Mouse (Mus musculus) ES-Bruce4 (cell line): ENCODE data around the gene 0610040J01Rik.

Experiments
- CTCF ChIP-seq: IDR thresholded peaks from one replicate; pipeline ENCODE4 v1.8.1; 2011; ENCODE audit warnings: low read depth, low read length
- POLR2A ChIP-seq: IDR thresholded peaks from one replicate; pipeline ENCODE4 v1.8.1; 2011; ENCODE audit warnings: low read length; ENCODE audit not compliant: insufficient read depth

GRCm38 (mm10) chr5:63886709-63887108 is 74.5 kb downstream of the 0610040J01Rik start:
- TF ChIP-seq POLR2A (no peak), CTCF (peak; percentile 12)
